ENCODE assay signal across 2 mouse cellular contexts in the genomic region with DNA sequence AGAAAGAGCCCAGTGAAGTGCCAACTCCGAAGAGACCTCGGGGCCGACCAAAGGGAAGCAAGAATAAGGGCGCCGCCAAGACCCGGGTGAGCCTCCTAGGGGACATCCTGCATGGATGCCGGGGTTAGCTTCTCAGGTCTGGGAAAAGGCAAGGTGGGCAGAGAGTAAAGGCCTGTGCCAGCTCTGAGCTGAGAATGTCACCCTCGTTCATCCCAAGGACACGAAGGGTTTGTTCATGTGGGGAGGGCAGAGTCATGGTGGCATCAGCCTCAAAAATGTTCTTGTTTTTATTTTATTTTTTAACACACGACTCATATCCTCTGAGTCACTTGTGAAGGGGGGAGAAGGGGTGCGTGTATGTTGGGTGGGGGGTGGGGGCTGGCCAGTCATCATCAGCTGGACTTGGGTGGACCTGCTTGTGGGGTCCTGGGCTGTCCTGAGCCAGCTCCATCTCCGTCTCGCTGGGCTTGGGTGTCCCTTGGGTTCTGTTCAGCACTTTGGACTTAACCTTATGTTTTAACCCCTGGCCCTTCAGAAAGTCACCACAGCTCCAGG.
TF ChIP-seq lines count a peak whose summit lies in the region.

No protein-coding gene starts in this region.

TF ChIP-seq in C2C12, 6 proteins besides CTCF, POLR2A, EP300 and RAD21:
- TF ChIP-seq FOSL1 (IDR thresholded peaks at IDR 0.05; ENCODE audit: insufficient read depth, low read length, poor library complexity, severe bottlenecking) (no peak), USF1 (IDR thresholded peaks at IDR 0.05; ENCODE audit: low read depth) (no peak), MAX (IDR thresholded peaks at IDR 0.05) (no peak), MYOD1 (IDR thresholded peaks at IDR 0.05; ENCODE audit: control insufficient read depth, insufficient read length, low read depth) (no peak), MYOG (IDR thresholded peaks at IDR 0.05; ENCODE audit: control insufficient read depth, extremely low read depth, insufficient read length) (no peak), CEBPB (IDR thresholded peaks at IDR 0.05; ENCODE audit: low read depth) (no peak)

TF ChIP-seq in MEL, 35 proteins besides CTCF, POLR2A, EP300 and RAD21:
- TF ChIP-seq HCFC1 (IDR thresholded peaks at IDR 0.05; ENCODE audit: low read depth, low read length): no peak
- TF ChIP-seq TCF12 (IDR thresholded peaks at IDR 0.05; ENCODE audit: low read depth, low read length): no peak
- no peak for TF ChIP-seq POLR2AphosphoS2 (IDR thresholded peaks at IDR 0.05; ENCODE audit: low read length)
- TF ChIP-seq ETS1 (IDR thresholded peaks at IDR 0.05; ENCODE audit: low read depth, low read length): no peak
- TF ChIP-seq RCOR1 (IDR thresholded peaks at IDR 0.05; ENCODE audit: low read depth, low read length): no peak
- no peak for TF ChIP-seq SIN3A (IDR thresholded peaks at IDR 0.05; ENCODE audit: low read length)
- no peak for TF ChIP-seq POLR2AphosphoS5 (IDR thresholded peaks at IDR 0.05; ENCODE audit: borderline replicate concordance, low read depth, low read length)
- no peak for TF ChIP-seq E2F4 (IDR thresholded peaks at IDR 0.05; ENCODE audit: borderline replicate concordance, low read depth, low read length)
- TF ChIP-seq GABPA (IDR thresholded peaks at IDR 0.05; ENCODE audit: low read depth, low read length): no peak
- TF ChIP-seq MAX (IDR thresholded peaks at IDR 0.05; ENCODE audit: low read length): no peak
- TF ChIP-seq ZC3H11A (IDR thresholded peaks at IDR 0.05; ENCODE audit: low read depth, low read length): no peak
- TF ChIP-seq CHD1 (IDR thresholded peaks at IDR 0.05; ENCODE audit: low read depth, low read length): no peak
- no peak for TF ChIP-seq MXI1 (IDR thresholded peaks at IDR 0.05; ENCODE audit: low read depth, low read length)
- TF ChIP-seq TAL1 (IDR thresholded peaks at IDR 0.05; ENCODE audit: low read length): no peak
- TF ChIP-seq ZKSCAN1 (IDR thresholded peaks at IDR 0.05; ENCODE audit: low read depth, low read length): no peak
- TF ChIP-seq SMC3 (IDR thresholded peaks at IDR 0.05; ENCODE audit: low read depth, low read length): no peak
- no peak for TF ChIP-seq MAZ (IDR thresholded peaks at IDR 0.05; ENCODE audit: low read depth, low read length)
- no peak for TF ChIP-seq TBP (IDR thresholded peaks at IDR 0.05; ENCODE audit: low read depth, low read length)
- TF ChIP-seq ZMIZ1 (IDR thresholded peaks at IDR 0.05; ENCODE audit: low read depth, low read length): no peak
- TF ChIP-seq UBTF (IDR thresholded peaks at IDR 0.05; ENCODE audit: borderline replicate concordance, insufficient read depth, low read depth, low read length): no peak
